Mouse (Mus musculus) liver, adult 2 months (tissue): ENCODE results near the gene Znfx1. TPM values are rescaled to one million over a fixed set of nuclear protein-coding genes. Genes with fewer than 3 reads are reported as not detected.

Experiments
- DNase-seq: peaks from one replicate; pipeline ENCODE4 v3.0.0-alpha.2; 2011; ENCODE audit warnings: low read depth, low spot score; ENCODE audit errors: extremely low read depth
- H3K27ac ChIP-seq: fragments of 200-500 bp; replicated peaks from 2 replicates; pipeline ENCODE4 v1.5.1; 2012; ENCODE audit warnings: low read depth, mild to moderate bottlenecking, control low read depth, inconsistent platforms, low read length; ENCODE audit not compliant: insufficient read depth
- H3K27me3 ChIP-seq: fragments of 200-500 bp; 2 replicates; pipeline ENCODE4 v1.6.1; 2012; ENCODE audit warnings: mild to moderate bottlenecking, moderate library complexity, low read length, inconsistent platforms; ENCODE audit not compliant: control insufficient read depth, insufficient read depth
- H3K36me3 ChIP-seq: fragments of 200-500 bp; 2 replicates; pipeline ENCODE4 v1.6.1; 2012; ENCODE audit warnings: low read length, inconsistent platforms; ENCODE audit not compliant: control insufficient read depth, insufficient read depth
- H3K4me1 ChIP-seq: fragments of 200-500 bp; 2 replicates; pipeline ENCODE4 v1.6.1; 2011; ENCODE audit warnings: low read length; ENCODE audit not compliant: control insufficient read depth, insufficient read depth
- H3K4me3 ChIP-seq: fragments of 200-500 bp; 2 replicates; pipeline ENCODE4 v1.5.1; 2011; ENCODE audit warnings: low read depth, mild to moderate bottlenecking, control low read depth, low read length, moderate library complexity; ENCODE audit not compliant: insufficient read depth
- H3K79me2 ChIP-seq: fragments of 200-500 bp; 2 replicates; pipeline ENCODE4 v1.6.1; 2012; ENCODE audit warnings: inconsistent platforms, mild to moderate bottlenecking, low read length, moderate library complexity; ENCODE audit not compliant: control insufficient read depth, insufficient read depth
- H3K9ac ChIP-seq: fragments of 200-500 bp; 2 replicates; pipeline ENCODE4 v1.6.1; 2012; ENCODE audit warnings: low read depth, mild to moderate bottlenecking, control low read depth, inconsistent platforms, low read length
- CTCF ChIP-seq: fragments of 200-500 bp; IDR thresholded peaks from 2 replicates; pipeline ENCODE4 v1.5.1; 2011; ENCODE audit warnings: low read depth, low read length, control low read depth
- POLR2A ChIP-seq: fragments of 200-500 bp; IDR thresholded peaks from 2 replicates; pipeline ENCODE4 v1.6.1; 2011; ENCODE audit warnings: low read length, control low read depth; ENCODE audit not compliant: insufficient read depth; ENCODE audit errors: extremely low read depth
- WGBS: fragments of 180-500 bp; shearing (Covaris S2); methylation state at CpG from one replicate; pipeline ENCODE4 v1.1.7; 2018; 5-methylcytosine and 5-hydroxymethylcytosine counted together
- polyA plus RNA-seq: library from polyadenylated mRNA; depleted of rRNA; stranded (reverse); fragments of >200 nt; gene quantifications from 2 replicates; pipeline ENCODE4 v1.2.3, GENCODE M21; 2012
- total RNA-seq: library from RNA; depleted of rRNA; stranded (reverse); fragments of >200 nt; gene quantifications from 2 replicates; pipeline ENCODE4 v1.2.3, GENCODE M21; 2014

Gene Znfx1
- total and polyA plus RNA-seq, 2 experiments = 21.6 to 23.3 TPM

DNA sequence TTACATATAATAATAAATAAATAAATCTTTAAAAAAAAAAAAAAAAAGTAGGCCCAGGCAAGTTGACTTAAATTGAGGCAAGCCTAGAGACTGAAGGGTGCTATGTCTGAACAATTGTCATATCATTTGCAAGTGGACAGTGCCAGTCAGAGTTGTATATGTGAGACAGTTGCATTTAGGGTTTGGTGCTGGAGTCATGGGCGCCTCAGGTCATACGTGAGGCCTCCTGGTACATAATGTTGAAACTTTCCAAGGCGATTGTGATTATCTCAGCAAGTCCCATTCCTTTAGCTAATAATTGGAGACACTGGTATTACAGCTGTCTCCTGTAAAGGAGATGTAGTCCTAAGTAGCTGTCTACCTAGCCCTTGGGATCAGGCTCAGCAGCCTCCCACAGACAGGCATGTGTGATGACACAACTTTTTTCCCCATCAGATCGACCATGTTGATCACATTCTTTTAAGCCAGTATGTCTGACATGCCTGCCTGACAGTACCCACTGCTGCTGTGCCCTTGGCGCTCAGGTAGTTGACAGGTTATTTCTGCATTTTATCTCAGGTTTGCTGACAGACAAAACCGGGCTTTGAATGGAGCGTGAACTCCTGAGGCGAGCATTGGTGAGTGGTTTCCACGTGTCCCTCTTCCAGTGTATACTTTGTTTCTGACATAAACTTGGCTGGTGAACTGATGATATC, 1.9 kb upstream of the Znfx1 start:
- Histone ChIP-seq H3K36me3 (peaks cover 17% of the 10 kb centered on the region; the same call in 1 of the 2 replicates), H3K4me3 (no peak overlapping the region), H3K79me2 (peaks cover 10% of the 10 kb centered on the region; the same call in 1 of the 2 replicates), H3K9ac (0 out of 2 replicates have a peak overlapping the region, but pooled peaks have one; percentile 34), H3K27me3 (no peaks in the 10 kb centered on the region), H3K27ac (no peak overlapping the region), H3K4me1 (peaks cover 15% of the 10 kb centered on the region)
- WGBS = 54% methylated on average over 9 of the region's 9 CpGs
- DNase-seq = no peak
- TF ChIP-seq POLR2A (no peak), CTCF (no peak)

DNA sequence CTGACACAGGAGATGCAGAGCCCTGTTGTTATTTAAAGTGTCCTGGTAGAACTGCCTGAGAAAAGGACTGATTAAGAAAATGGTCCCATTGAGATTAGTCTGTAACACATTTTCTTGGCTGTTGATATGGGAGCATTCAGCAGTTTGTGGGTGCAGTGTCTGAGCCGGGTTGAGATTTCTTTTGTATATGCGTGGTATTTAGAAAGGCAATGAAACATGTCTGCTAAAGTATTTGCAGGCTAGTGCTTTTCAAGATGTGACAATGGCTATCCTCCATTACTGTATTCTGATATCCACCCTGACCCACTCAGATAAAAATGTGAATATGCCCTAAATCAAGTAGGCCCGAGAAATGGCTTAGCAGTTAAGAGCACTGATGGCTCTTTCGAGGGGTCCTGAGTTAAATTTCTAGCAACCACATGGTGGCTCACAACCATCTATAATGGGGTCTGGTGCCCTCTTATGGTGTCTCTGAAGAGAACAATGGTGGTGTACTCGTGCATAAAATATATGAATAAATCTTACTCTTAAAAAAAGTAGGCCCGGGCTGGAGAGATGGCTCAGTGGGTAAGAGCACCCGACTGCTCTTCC, 1.2 kb upstream of the Znfx1 start:
- WGBS = 10% methylated on average over 7 of the region's 7 CpGs
- no peak overlapping the region; the same call in 1 of the 2 replicates for H3K4me3 ChIP-seq
- DNase-seq = no peak
- TF ChIP-seq POLR2A = no peak
- TF ChIP-seq CTCF = no peak
- peaks cover 10% of the 10 kb centered on the region; the same call in 1 of the 2 replicates for H3K79me2 ChIP-seq
- H3K4me1 ChIP-seq = peaks cover 19% of the 10 kb centered on the region
- peaks cover 17% of the 10 kb centered on the region; the same call in 1 of the 2 replicates for H3K36me3 ChIP-seq
- H3K27ac ChIP-seq = no peak overlapping the region
- H3K27me3 ChIP-seq = no peaks in the 10 kb centered on the region
- peak overlapping the region; percentile 7; the same call in 1 of the 2 replicates for H3K9ac ChIP-seq

DNA sequence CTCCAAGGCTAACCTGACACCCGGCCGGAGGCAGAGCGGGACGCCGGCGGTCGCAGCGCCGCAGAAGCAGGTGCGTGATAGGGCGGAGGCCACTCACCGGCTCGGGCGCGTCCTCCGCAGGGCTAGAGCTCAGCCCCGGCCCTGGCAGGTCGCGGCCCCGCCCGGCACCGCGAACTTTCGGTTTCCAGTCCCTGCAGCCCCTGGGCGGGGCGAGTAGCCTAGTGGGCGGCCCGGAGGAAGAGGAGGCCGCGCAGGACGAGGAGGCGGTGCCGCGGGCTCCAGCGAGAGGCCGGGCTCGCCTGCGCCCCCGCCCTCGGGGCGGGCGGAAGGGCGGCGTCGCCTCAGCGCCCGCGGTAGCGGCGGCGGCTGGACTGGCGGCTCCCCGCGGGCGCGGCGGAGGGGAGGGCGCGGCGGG, 311 bp downstream of the Znfx1 start:
- Histone ChIP-seq H3K79me2 (peaks cover 10% of the 10 kb centered on the region; the same call in 1 of the 2 replicates), H3K9ac (peak overlapping the region; percentile 91), H3K4me1 (peaks cover 19% of the 10 kb centered on the region), H3K27me3 (no peaks in the 10 kb centered on the region), H3K36me3 (peaks cover 19% of the 10 kb centered on the region; the same call in 1 of the 2 replicates), H3K4me3 (peak overlapping the region; percentile 91), H3K27ac (peak overlapping the region; percentile 84)
- TF ChIP-seq POLR2A (peak; percentile 75), CTCF (no peak)
- WGBS = under 1% methylated on average over 52 of the region's 60 CpGs
- DNase-seq = peak; percentile 80

DNA sequence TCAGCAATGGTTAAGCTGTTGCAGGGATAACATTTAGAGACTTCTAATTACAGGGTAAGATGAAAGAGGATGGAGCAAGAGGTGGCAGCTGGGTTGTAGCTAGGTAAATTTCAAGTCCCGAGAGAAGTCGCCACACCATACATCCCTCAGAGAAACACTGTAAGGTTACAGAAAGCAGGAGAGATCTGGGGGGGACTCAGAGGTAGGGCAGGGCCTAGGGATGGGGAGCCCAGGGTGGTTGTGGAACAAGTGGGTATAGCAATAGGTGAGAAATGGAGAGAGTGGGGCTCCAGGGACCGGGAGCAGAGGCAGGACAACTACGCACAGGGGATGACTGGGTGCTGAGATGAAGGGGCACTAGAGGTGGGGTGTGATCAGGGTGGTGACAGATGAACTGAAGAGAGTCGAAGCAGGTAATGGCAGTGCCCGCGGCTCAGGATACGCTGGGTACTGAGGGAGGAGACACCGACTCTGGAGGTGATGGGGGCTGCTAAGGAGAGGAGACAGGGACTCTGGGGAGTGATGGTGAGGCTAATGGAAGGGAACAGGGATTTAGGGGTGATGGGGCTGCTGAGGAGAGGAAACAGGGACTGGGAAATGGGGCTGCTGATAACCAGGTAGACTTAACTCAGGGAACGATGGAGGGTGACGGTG, 1.3 kb downstream of the Znfx1 start:
- peak overlapping the region; percentile 91 for H3K9ac ChIP-seq
- TF ChIP-seq POLR2A (no peak), CTCF (no peak)
- peaks cover 14% of the 10 kb centered on the region; the same call in 1 of the 2 replicates for H3K79me2 ChIP-seq
- H3K27me3 ChIP-seq = no peaks in the 10 kb centered on the region
- H3K4me3 ChIP-seq = peak overlapping the region; percentile 91
- WGBS = 23% methylated on average over 11 of the region's 11 CpGs
- peaks cover 27% of the 10 kb centered on the region for H3K36me3 ChIP-seq
- peaks cover 20% of the 10 kb centered on the region for H3K4me1 ChIP-seq
- H3K27ac ChIP-seq = peak overlapping the region; percentile 74
- DNase-seq = no peak

DNA sequence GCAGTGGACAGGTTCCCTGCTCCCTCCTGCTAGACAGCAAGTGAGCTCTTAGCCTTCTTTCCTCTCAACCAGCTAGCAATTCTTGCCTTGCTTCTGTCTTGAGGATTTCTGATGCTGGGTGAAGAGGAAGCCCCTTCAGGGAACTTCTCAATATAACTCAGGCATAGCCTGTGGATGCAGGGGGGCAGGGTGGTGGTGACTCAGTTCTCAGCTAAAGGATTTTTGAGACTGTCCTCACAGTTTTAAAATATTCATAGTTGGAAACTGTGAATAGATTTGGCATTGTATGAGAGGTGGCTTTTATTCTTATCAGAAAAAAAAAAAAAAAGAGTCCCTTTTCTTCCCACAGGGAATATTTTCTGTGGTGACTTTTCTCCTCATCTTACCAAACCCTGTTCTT, 2.1 kb downstream of the Znfx1 start:
- no peak for DNase-seq
- Histone ChIP-seq H3K79me2 (peaks cover 19% of the 10 kb centered on the region; the same call in 1 of the 2 replicates), H3K4me1 (peaks cover 20% of the 10 kb centered on the region), H3K9ac (peak overlapping the region; percentile 64), H3K27me3 (no peaks in the 10 kb centered on the region), H3K36me3 (peaks cover 26% of the 10 kb centered on the region), H3K27ac (peak overlapping the region; percentile 73), H3K4me3 (peak overlapping the region; percentile 56; the same call in 1 of the 2 replicates)
- TF ChIP-seq POLR2A (no peak), CTCF (no peak)

DNA sequence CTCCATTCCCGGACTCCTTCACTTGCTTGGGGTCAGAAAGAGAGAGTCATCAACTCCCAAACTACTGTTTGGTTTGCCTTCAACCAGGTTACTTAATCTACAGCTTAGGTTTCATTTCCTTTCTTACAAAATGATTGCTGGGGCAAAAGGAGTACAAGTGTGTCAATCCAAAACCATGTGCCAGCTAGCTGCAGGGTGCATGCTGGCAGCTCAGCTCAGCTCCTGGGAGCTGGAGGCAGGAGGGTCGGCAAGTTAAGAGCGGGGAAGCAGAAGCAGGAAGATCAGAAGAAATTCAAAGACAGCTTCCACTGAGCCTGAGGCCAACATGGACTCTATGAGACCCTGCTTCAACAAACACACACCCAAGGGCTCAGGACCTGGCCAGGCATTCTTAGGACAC, 2.5 kb downstream of the Znfx1 start:
- H3K27ac ChIP-seq = peak overlapping the region; percentile 73
- no peaks in the 10 kb centered on the region for H3K27me3 ChIP-seq
- WGBS = 9% methylated on average over 3 of the region's 3 CpGs
- H3K79me2 ChIP-seq = peaks cover 19% of the 10 kb centered on the region; the same call in 1 of the 2 replicates
- peaks cover 20% of the 10 kb centered on the region for H3K4me1 ChIP-seq
- H3K4me3 ChIP-seq = peak overlapping the region; percentile 56
- DNase-seq = peak; percentile 81
- peaks cover 23% of the 10 kb centered on the region for H3K36me3 ChIP-seq
- H3K9ac ChIP-seq = peak overlapping the region; percentile 64
- no peak for TF ChIP-seq CTCF
- no peak for TF ChIP-seq POLR2A
